Mouse (Mus musculus): ENCODE measurements around the gene Acot8. TPM values are rescaled to one million over a fixed set of nuclear protein-coding genes. Genes with fewer than 3 reads are reported as not detected.

Acot8 gene
- polyA plus RNA-seq, 2 experiments, result 14.0 to 31.5 TPM

DNA sequence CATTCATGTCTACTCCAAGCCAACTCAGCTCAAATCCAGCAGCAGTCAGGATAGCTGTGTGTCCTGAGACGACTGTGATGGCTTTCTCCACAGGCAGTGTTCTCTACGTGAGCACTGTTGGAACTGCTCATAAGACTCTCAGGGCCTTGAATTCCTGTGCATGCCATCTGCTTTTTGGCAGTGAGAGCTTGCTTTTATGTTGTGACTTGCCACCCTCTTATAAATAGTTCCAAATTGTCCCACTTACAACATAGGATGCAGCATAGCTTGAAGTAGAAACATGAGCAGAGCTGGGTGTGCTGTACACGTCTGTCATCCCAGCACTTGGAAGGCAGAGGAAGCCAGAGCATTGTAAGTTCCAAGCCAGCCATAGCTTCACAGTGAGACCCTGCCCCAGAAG lies 38.8 kb downstream of the Acot8 start:
- no peak for ATAC-seq (ENCODE audit: low FRiP score, low read depth)
- H3K4me2 ChIP-seq (replicated peaks; ENCODE audit: low read depth, low read length, severe bottlenecking), result no peak overlapping the region
- H3K4me1 ChIP-seq (ENCODE audit: control insufficient read depth, insufficient read depth, low read length), result peaks cover 6% of the 10 kb centered on the region
- DNase-seq (ENCODE audit: low spot score), result no peak
- no peak overlapping the region for H3K9ac ChIP-seq (ENCODE audit: low read depth, low read length, severe bottlenecking)
- no peak overlapping the region for H3K27ac ChIP-seq (replicated peaks; ENCODE audit: low read depth, low read length)
- H3K9me3 ChIP-seq (ENCODE audit: control insufficient read depth, low read length), result no peaks in the 10 kb centered on the region
- no peak for TF ChIP-seq POLR2A (IDR thresholded peaks at IDR 0.05; ENCODE audit: borderline replicate concordance, extremely low read depth, insufficient read depth, insufficient read length)
- 71% methylated on average over 3 of the region's 3 CpGs for WGBS
- H3K4me3 ChIP-seq (replicated peaks; ENCODE audit: low read length), result no peak overlapping the region
- H3K36me3 ChIP-seq (ENCODE audit: control insufficient read depth, insufficient read depth, low read length), result peaks cover 69% of the 10 kb centered on the region
- no peaks in the 10 kb centered on the region for H3K27me3 ChIP-seq (ENCODE audit: control insufficient read depth, insufficient read depth, low read length)

DNA sequence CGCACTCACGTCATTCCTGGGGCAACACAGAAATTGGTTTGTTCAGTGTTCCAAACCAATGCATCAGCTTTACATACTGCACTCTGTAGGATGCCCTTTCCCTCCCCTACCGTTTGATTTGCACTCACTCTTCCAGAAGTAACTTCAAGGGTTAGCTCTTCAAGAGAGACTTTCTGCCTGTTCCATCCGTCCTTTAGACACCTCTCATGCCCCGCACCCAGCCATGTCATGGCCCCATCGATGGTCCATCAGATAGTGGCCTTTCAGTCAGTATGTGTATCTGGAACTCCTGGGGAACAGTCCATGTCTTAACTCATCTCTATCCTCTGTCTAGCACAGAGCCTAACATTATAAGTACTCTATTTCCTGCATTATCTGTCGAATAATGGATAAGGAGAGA lies 42.1 kb downstream of the Acot8 start:
- no peak for ATAC-seq (ENCODE audit: low FRiP score, low read depth)
- Histone ChIP-seq H3K27me3 (ENCODE audit: control insufficient read depth, insufficient read depth, low read length) (no peaks in the 10 kb centered on the region), H3K27ac (replicated peaks; ENCODE audit: low read depth, low read length) (no peak overlapping the region), H3K4me2 (replicated peaks; ENCODE audit: low read depth, low read length, severe bottlenecking) (no peak overlapping the region), H3K9ac (ENCODE audit: low read depth, low read length, severe bottlenecking) (no peak overlapping the region), H3K4me1 (ENCODE audit: control insufficient read depth, insufficient read depth, low read length) (no peaks in the 10 kb centered on the region), H3K36me3 (ENCODE audit: control insufficient read depth, insufficient read depth, low read length) (peaks cover 92% of the 10 kb centered on the region), H3K9me3 (ENCODE audit: control insufficient read depth, low read length) (no peaks in the 10 kb centered on the region), H3K4me3 (replicated peaks; ENCODE audit: low read length) (no peak overlapping the region)
- no peak for DNase-seq (ENCODE audit: low spot score)
- no peak for TF ChIP-seq POLR2A (IDR thresholded peaks at IDR 0.05; ENCODE audit: borderline replicate concordance, extremely low read depth, insufficient read depth, insufficient read length)
- 90% methylated on average over 7 of the region's 7 CpGs for WGBS

DNA sequence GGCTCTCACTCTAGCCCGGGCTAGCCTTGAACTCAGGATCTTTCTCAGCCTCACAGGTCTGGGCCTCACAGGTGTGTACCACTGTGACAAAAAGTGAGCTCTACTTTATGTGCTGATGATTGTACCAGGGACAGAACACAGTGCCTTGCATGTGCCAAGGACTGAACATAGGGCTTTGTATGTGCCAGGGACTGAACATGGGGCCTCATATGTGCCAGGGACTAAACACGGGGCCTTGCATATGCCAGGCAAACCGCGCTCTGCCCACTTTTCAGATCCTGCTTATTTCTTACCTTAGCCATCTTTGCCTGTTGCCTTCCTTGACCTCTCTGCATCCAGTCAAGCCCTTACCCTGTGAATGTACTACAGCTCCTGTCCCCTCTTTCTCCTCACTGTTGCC lies 42.7 kb downstream of the Acot8 start:
- ATAC-seq (ENCODE audit: low FRiP score, low read depth), result no peak
- no peak overlapping the region for H3K27ac ChIP-seq (replicated peaks; ENCODE audit: low read depth, low read length)
- H3K9me3 ChIP-seq (ENCODE audit: control insufficient read depth, low read length), result no peaks in the 10 kb centered on the region
- H3K36me3 ChIP-seq (ENCODE audit: control insufficient read depth, insufficient read depth, low read length), result peaks cover 92% of the 10 kb centered on the region
- WGBS, result 98% methylated on average over 4 of the region's 4 CpGs
- no peak overlapping the region for H3K4me3 ChIP-seq (replicated peaks; ENCODE audit: low read length)
- DNase-seq (ENCODE audit: low spot score), result no peak
- H3K27me3 ChIP-seq (ENCODE audit: control insufficient read depth, insufficient read depth, low read length), result no peaks in the 10 kb centered on the region
- no peak overlapping the region for H3K4me2 ChIP-seq (replicated peaks; ENCODE audit: low read depth, low read length, severe bottlenecking)
- no peak overlapping the region for H3K9ac ChIP-seq (ENCODE audit: low read depth, low read length, severe bottlenecking)
- TF ChIP-seq POLR2A (IDR thresholded peaks at IDR 0.05; ENCODE audit: borderline replicate concordance, extremely low read depth, insufficient read depth, insufficient read length), result no peak
- no peaks in the 10 kb centered on the region for H3K4me1 ChIP-seq (ENCODE audit: control insufficient read depth, insufficient read depth, low read length)

DNA sequence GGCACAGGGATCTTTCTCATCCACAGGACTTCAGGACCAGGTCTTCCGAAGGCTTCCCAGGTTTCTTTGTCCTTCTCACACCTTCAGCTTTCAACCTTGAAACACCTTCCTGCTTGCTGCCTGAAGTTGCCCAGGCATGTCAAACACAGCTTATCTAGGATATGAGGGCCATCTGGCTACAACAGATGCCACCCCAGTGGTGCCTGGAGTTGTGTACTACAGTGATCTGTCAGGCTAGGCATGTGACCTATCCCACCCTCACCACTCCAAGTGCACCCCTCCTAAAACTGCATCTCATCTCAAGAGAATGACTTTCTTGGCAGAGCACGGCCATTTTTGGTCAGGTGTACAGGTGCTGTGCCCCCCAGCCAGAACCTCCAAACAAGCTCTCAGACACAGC lies 43.2 kb downstream of the Acot8 start:
- H3K9me3 ChIP-seq (ENCODE audit: control insufficient read depth, low read length), result no peaks in the 10 kb centered on the region
- no peak overlapping the region for H3K4me3 ChIP-seq (replicated peaks; ENCODE audit: low read length)
- no peak for TF ChIP-seq POLR2A (IDR thresholded peaks at IDR 0.05; ENCODE audit: borderline replicate concordance, extremely low read depth, insufficient read depth, insufficient read length)
- no peak overlapping the region for H3K27ac ChIP-seq (replicated peaks; ENCODE audit: low read depth, low read length)
- H3K9ac ChIP-seq (ENCODE audit: low read depth, low read length, severe bottlenecking), result no peak overlapping the region
- peaks cover 92% of the 10 kb centered on the region for H3K36me3 ChIP-seq (ENCODE audit: control insufficient read depth, insufficient read depth, low read length)
- ATAC-seq (ENCODE audit: low FRiP score, low read depth) (no peak), DNase-seq (ENCODE audit: low spot score) (no peak)
- H3K4me1 ChIP-seq (ENCODE audit: control insufficient read depth, insufficient read depth, low read length), result no peaks in the 10 kb centered on the region
- H3K4me2 ChIP-seq (replicated peaks; ENCODE audit: low read depth, low read length, severe bottlenecking), result no peak overlapping the region
- 97% methylated on average over 2 of the region's 2 CpGs for WGBS
- no peaks in the 10 kb centered on the region for H3K27me3 ChIP-seq (ENCODE audit: control insufficient read depth, insufficient read depth, low read length)

DNA sequence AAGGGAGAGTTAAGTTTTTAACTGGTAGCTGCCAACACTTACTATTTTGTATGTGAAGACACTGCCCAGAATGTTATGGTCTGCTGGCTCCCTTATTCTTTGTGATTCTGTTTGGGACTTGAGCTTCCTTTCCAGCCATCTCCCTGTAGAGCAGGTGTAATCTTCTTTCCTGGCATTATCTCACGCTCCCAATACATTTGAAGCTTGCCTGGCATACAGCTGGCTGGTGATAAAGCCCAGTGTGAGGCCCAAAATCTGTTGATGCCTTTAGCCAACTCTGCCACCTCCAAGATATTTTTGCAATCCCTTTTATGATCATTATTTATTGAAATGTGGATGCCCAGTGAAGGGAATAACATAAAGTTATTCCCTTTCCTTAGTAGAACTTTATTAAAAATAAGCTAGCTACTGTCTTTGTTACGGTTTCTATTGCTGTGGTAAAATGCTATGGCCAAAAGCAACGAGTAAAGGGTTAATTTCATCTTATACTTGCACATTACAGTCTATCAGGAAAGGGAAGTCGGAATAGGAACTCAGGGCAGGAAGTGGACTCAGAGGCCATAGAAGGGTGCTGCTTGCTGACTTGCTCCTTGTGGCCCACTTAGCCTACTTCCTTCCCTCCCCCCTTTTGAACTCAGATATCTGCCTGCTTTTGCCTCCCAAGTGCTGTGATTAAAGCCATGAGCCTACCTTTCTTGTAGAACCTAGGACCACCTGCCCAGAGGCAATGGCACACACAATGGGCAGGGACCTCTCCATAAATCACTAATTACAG lies 44.4 kb downstream of the Acot8 start:
- H3K4me1 ChIP-seq (ENCODE audit: control insufficient read depth, insufficient read depth, low read length), result no peaks in the 10 kb centered on the region
- H3K27ac ChIP-seq (replicated peaks; ENCODE audit: low read depth, low read length), result no peak overlapping the region
- no peak overlapping the region for H3K4me3 ChIP-seq (replicated peaks; ENCODE audit: low read length)
- H3K4me2 ChIP-seq (replicated peaks; ENCODE audit: low read depth, low read length, severe bottlenecking), result no peak overlapping the region
- no peak overlapping the region for H3K9ac ChIP-seq (ENCODE audit: low read depth, low read length, severe bottlenecking)
- no peaks in the 10 kb centered on the region for H3K27me3 ChIP-seq (ENCODE audit: control insufficient read depth, insufficient read depth, low read length)
- ATAC-seq (ENCODE audit: low FRiP score, low read depth) (no peak), DNase-seq (ENCODE audit: low spot score) (no peak)
- H3K9me3 ChIP-seq (ENCODE audit: control insufficient read depth, low read length), result no peaks in the 10 kb centered on the region
- no peak for TF ChIP-seq POLR2A (IDR thresholded peaks at IDR 0.05; ENCODE audit: borderline replicate concordance, extremely low read depth, insufficient read depth, insufficient read length)
- H3K36me3 ChIP-seq (ENCODE audit: control insufficient read depth, insufficient read depth, low read length), result peaks cover 92% of the 10 kb centered on the region
- WGBS, result 89% methylated on average over 4 of the region's 4 CpGs
